Mouse (Mus musculus): ENCODE results near the gene Agbl4. TPM values are rescaled to one million over a fixed set of nuclear protein-coding genes. Genes with fewer than 3 reads are reported as not detected.

Gene Agbl4
- polyA plus RNA-seq, 1 experiment from 2014 or later, result 0.47 TPM

GRCm38 (mm10) chr4:111588211-111588610 lies 1190.8 kb downstream of the Agbl4 start:
- DNase-seq (ENCODE audit: low spot score) (no peak), ATAC-seq (ENCODE audit: insufficient number of reproducible peaks, low FRiP score, low TSS enrichment, low read depth) (no peak)
- H3K9ac ChIP-seq (ENCODE audit: low read length), result no peak overlapping the region
- no peak overlapping the region for H3K27ac ChIP-seq (replicated peaks; ENCODE audit: low read depth, low read length)
- WGBS, result 84% methylated on average over 1 of the region's 1 CpGs
- H3K9me3 ChIP-seq (ENCODE audit: control insufficient read depth, low read length), result no peaks in the 10 kb centered on the region
- no peak overlapping the region for H3K4me2 ChIP-seq (ENCODE audit: low read depth, severe bottlenecking)
- H3K27me3 ChIP-seq (ENCODE audit: control insufficient read depth, insufficient read depth, low read length), result no peaks in the 10 kb centered on the region
- no peak overlapping the region for H3K4me3 ChIP-seq (ENCODE audit: low read depth, low read length)
- no peaks in the 10 kb centered on the region for H3K36me3 ChIP-seq (ENCODE audit: control insufficient read depth, insufficient read depth, low read length)
- no peaks in the 10 kb centered on the region for H3K4me1 ChIP-seq (ENCODE audit: control insufficient read depth, insufficient read depth, low read length)

- WGBS, result 73% methylated on average over 4 of the region's 4 CpGs
- no peaks in the 10 kb centered on the region for H3K4me1 ChIP-seq (ENCODE audit: control insufficient read depth, insufficient read depth, low read length)
- ATAC-seq (ENCODE audit: insufficient number of reproducible peaks, low FRiP score, low TSS enrichment, low read depth), result peak; percentile 83
- peak; percentile 55 for DNase-seq (ENCODE audit: low spot score)
- no peaks in the 10 kb centered on the region for H3K9me3 ChIP-seq (ENCODE audit: control insufficient read depth, low read length)
- H3K27me3 ChIP-seq (ENCODE audit: control insufficient read depth, insufficient read depth, low read length), result no peaks in the 10 kb centered on the region
- no peak overlapping the region for H3K4me3 ChIP-seq (ENCODE audit: low read depth, low read length)
- H3K27ac ChIP-seq (replicated peaks; ENCODE audit: low read depth, low read length), result no peak overlapping the region
- no peak overlapping the region for H3K9ac ChIP-seq (ENCODE audit: low read length)
- H3K4me2 ChIP-seq (ENCODE audit: low read depth, severe bottlenecking), result no peak overlapping the region
- H3K36me3 ChIP-seq (ENCODE audit: control insufficient read depth, insufficient read depth, low read length), result no peaks in the 10 kb centered on the region
Measured at GRCm38 (mm10) chr4:111589467-111590170, 1192.2 kb downstream of the Agbl4 start.

- H3K4me3 ChIP-seq (ENCODE audit: low read depth, low read length), result no peak overlapping the region
- H3K27ac ChIP-seq (replicated peaks; ENCODE audit: low read depth, low read length), result no peak overlapping the region
- no peaks in the 10 kb centered on the region for H3K4me1 ChIP-seq (ENCODE audit: control insufficient read depth, insufficient read depth, low read length)
- no peaks in the 10 kb centered on the region for H3K27me3 ChIP-seq (ENCODE audit: control insufficient read depth, insufficient read depth, low read length)
- ATAC-seq (ENCODE audit: insufficient number of reproducible peaks, low FRiP score, low TSS enrichment, low read depth), result no peak
- DNase-seq (ENCODE audit: low spot score), result no peak
- no peaks in the 10 kb centered on the region for H3K36me3 ChIP-seq (ENCODE audit: control insufficient read depth, insufficient read depth, low read length)
- WGBS, result 85% methylated on average over 3 of the region's 3 CpGs
- H3K4me2 ChIP-seq (ENCODE audit: low read depth, severe bottlenecking), result no peak overlapping the region
- no peaks in the 10 kb centered on the region for H3K9me3 ChIP-seq (ENCODE audit: control insufficient read depth, low read length)
- no peak overlapping the region for H3K9ac ChIP-seq (ENCODE audit: low read length)
Measured at GRCm38 (mm10) chr4:111594655-111595295, 1197.3 kb downstream of the Agbl4 start.

- no peak overlapping the region for H3K9ac ChIP-seq (ENCODE audit: low read length)
- H3K4me1 ChIP-seq (ENCODE audit: control insufficient read depth, insufficient read depth, low read length), result no peaks in the 10 kb centered on the region
- 91% methylated on average over 2 of the region's 2 CpGs for WGBS
- no peak overlapping the region for H3K27ac ChIP-seq (replicated peaks; ENCODE audit: low read depth, low read length)
- no peak overlapping the region for H3K4me2 ChIP-seq (ENCODE audit: low read depth, severe bottlenecking)
- no peak for ATAC-seq (ENCODE audit: insufficient number of reproducible peaks, low FRiP score, low TSS enrichment, low read depth)
- H3K36me3 ChIP-seq (ENCODE audit: control insufficient read depth, insufficient read depth, low read length), result no peaks in the 10 kb centered on the region
- H3K27me3 ChIP-seq (ENCODE audit: control insufficient read depth, insufficient read depth, low read length), result no peaks in the 10 kb centered on the region
- no peak overlapping the region for H3K4me3 ChIP-seq (ENCODE audit: low read depth, low read length)
- DNase-seq (ENCODE audit: low spot score), result no peak
- no peaks in the 10 kb centered on the region for H3K9me3 ChIP-seq (ENCODE audit: control insufficient read depth, low read length)
Measured at GRCm38 (mm10) chr4:111597249-111597661, 1199.8 kb downstream of the Agbl4 start.

- Histone ChIP-seq H3K36me3 (ENCODE audit: control insufficient read depth, insufficient read depth, low read length) (no peaks in the 10 kb centered on the region), H3K4me1 (ENCODE audit: control insufficient read depth, insufficient read depth, low read length) (no peaks in the 10 kb centered on the region), H3K9me3 (ENCODE audit: control insufficient read depth, low read length) (no peaks in the 10 kb centered on the region), H3K4me2 (ENCODE audit: low read depth, severe bottlenecking) (no peak overlapping the region), H3K4me3 (ENCODE audit: low read depth, low read length) (no peak overlapping the region), H3K9ac (ENCODE audit: low read length) (no peak overlapping the region), H3K27me3 (ENCODE audit: control insufficient read depth, insufficient read depth, low read length) (no peaks in the 10 kb centered on the region), H3K27ac (replicated peaks; ENCODE audit: low read depth, low read length) (no peak overlapping the region)
- DNase-seq (ENCODE audit: low spot score), result no peak
- no peak for ATAC-seq (ENCODE audit: insufficient number of reproducible peaks, low FRiP score, low TSS enrichment, low read depth)
- 87% methylated on average over 1 of the region's 1 CpGs for WGBS
Measured at GRCm38 (mm10) chr4:111597986-111598385, 1200.5 kb downstream of the Agbl4 start.

GRCm38 (mm10) chr4:111603194-111603593 lies 1205.7 kb downstream of the Agbl4 start:
- no peak for DNase-seq (ENCODE audit: low spot score)

GRCm38 (mm10) chr4:111607826-111608500 lies 1210.5 kb downstream of the Agbl4 start:
- no peaks in the 10 kb centered on the region for H3K27me3 ChIP-seq (ENCODE audit: control insufficient read depth, insufficient read depth, low read length)
- 53% methylated on average over 8 of the region's 8 CpGs for WGBS
- H3K9ac ChIP-seq (ENCODE audit: low read length), result no peak overlapping the region
- no peak overlapping the region for H3K27ac ChIP-seq (replicated peaks; ENCODE audit: low read depth, low read length)
- H3K36me3 ChIP-seq (ENCODE audit: control insufficient read depth, insufficient read depth, low read length), result no peaks in the 10 kb centered on the region
- H3K9me3 ChIP-seq (ENCODE audit: control insufficient read depth, low read length), result no peaks in the 10 kb centered on the region
- H3K4me1 ChIP-seq (ENCODE audit: control insufficient read depth, insufficient read depth, low read length), result no peaks in the 10 kb centered on the region
- H3K4me2 ChIP-seq (ENCODE audit: low read depth, severe bottlenecking), result no peak overlapping the region
- ATAC-seq (ENCODE audit: insufficient number of reproducible peaks, low FRiP score, low TSS enrichment, low read depth) (no peak), DNase-seq (ENCODE audit: low spot score) (no peak)
- H3K4me3 ChIP-seq (ENCODE audit: low read depth, low read length), result no peak overlapping the region

More at GRCm38 (mm10) chr4:111603194-111603593, 1205.7 kb downstream of the Agbl4 start:
- Histone ChIP-seq H3K4me1 (ENCODE audit: control insufficient read depth, insufficient read depth, low read length) (no peaks in the 10 kb centered on the region), H3K4me2 (ENCODE audit: low read depth, severe bottlenecking) (no peak overlapping the region), H3K4me3 (ENCODE audit: low read depth, low read length) (no peak overlapping the region), H3K36me3 (ENCODE audit: control insufficient read depth, insufficient read depth, low read length) (no peaks in the 10 kb centered on the region), H3K9ac (ENCODE audit: low read length) (no peak overlapping the region), H3K27ac (replicated peaks; ENCODE audit: low read depth, low read length) (no peak overlapping the region), H3K9me3 (ENCODE audit: control insufficient read depth, low read length) (no peaks in the 10 kb centered on the region), H3K27me3 (ENCODE audit: control insufficient read depth, insufficient read depth, low read length) (no peaks in the 10 kb centered on the region)
- ATAC-seq (ENCODE audit: insufficient number of reproducible peaks, low FRiP score, low TSS enrichment, low read depth), result no peak
- 84% methylated on average over 2 of the region's 2 CpGs for WGBS

GRCm38 (mm10) chr4:111621865-111622264 lies 1224.4 kb downstream of the Agbl4 start:
- Histone ChIP-seq H3K4me2 (ENCODE audit: low read depth, severe bottlenecking) (no peak overlapping the region), H3K27me3 (ENCODE audit: control insufficient read depth, insufficient read depth, low read length) (no peaks in the 10 kb centered on the region), H3K4me1 (ENCODE audit: control insufficient read depth, insufficient read depth, low read length) (no peaks in the 10 kb centered on the region), H3K9ac (ENCODE audit: low read length) (no peak overlapping the region), H3K27ac (replicated peaks; ENCODE audit: low read depth, low read length) (no peak overlapping the region), H3K9me3 (ENCODE audit: control insufficient read depth, low read length) (no peaks in the 10 kb centered on the region), H3K36me3 (ENCODE audit: control insufficient read depth, insufficient read depth, low read length) (no peaks in the 10 kb centered on the region), H3K4me3 (ENCODE audit: low read depth, low read length) (no peak overlapping the region)
- no peak for DNase-seq (ENCODE audit: low spot score)
- no peak for ATAC-seq (ENCODE audit: insufficient number of reproducible peaks, low FRiP score, low TSS enrichment, low read depth)
- WGBS, result 52% methylated on average over 2 of the region's 2 CpGs
